Mouse (Mus musculus) heart, embryonic 13.5 days (tissue): Measurements from ENCODE around the gene Matk. TPM values are rescaled to one million over a fixed set of nuclear protein-coding genes. Genes with fewer than 3 reads are reported as not detected.

Experiments used
- ATAC-seq: fragments of 200-750 bp; cut with Nextera tagmentation; 2 replicates; pipeline ENCODE4 v1.8.0; 2017; ENCODE audit warnings: moderate TSS enrichment; ENCODE audit not compliant: insufficient number of reproducible peaks, low FRiP score, low TSS enrichment; ENCODE audit errors: extremely low read depth
- H3K27ac ChIP-seq: fragments of 300-500 bp; sonication (generic); replicated peaks from 2 replicates; pipeline ENCODE4 v1.5.1; 2015; ENCODE audit warnings: moderate library complexity, mild to moderate bottlenecking, inconsistent platforms
- H3K27me3 ChIP-seq: fragments of 300-500 bp; sonication (generic); replicated peaks from 2 replicates; pipeline ENCODE4 v1.6.1; 2015; ENCODE audit warnings: mild to moderate bottlenecking, inconsistent platforms
- H3K36me3 ChIP-seq: fragments of 300-500 bp; sonication (generic); 2 replicates; pipeline ENCODE4 v1.6.1; 2015; ENCODE audit warnings: mild to moderate bottlenecking, inconsistent platforms
- H3K4me1 ChIP-seq: fragments of 300-500 bp; sonication (generic); 2 replicates; pipeline ENCODE4 v1.6.1; 2015; ENCODE audit warnings: inconsistent platforms
- H3K4me2 ChIP-seq: fragments of 300-500 bp; sonication (generic); 2 replicates; pipeline ENCODE4 v1.6.1; 2015; ENCODE audit warnings: inconsistent platforms, mild to moderate bottlenecking, moderate library complexity
- H3K4me3 ChIP-seq: fragments of 300-500 bp; sonication (generic); 2 replicates; pipeline ENCODE4 v1.5.1; 2015; ENCODE audit warnings: moderate library complexity, mild to moderate bottlenecking, inconsistent platforms
- H3K9ac ChIP-seq: fragments of 300-500 bp; sonication (generic); 2 replicates; pipeline ENCODE4 v1.6.1; 2015; ENCODE audit warnings: inconsistent platforms, mild to moderate bottlenecking, moderate library complexity
- H3K9me3 ChIP-seq: fragments of 300-500 bp; sonication (generic); 2 replicates; pipeline ENCODE4 v1.6.1; 2016; ENCODE audit warnings: inconsistent platforms
- WGBS: fragments of 180-500 bp; shearing (Covaris S2); methylation state at CpG from one replicate; pipeline ENCODE4 v1.1.7; 2015; ENCODE audit warnings: mixed read lengths; 5-methylcytosine and 5-hydroxymethylcytosine counted together
- microRNA-seq: library from miRNA; unstranded; fragments of <30 nt; microRNA quantifications from one replicate; pipeline ENCODE4, GENCODE M21; 2016
- polyA plus RNA-seq: library from polyadenylated mRNA; unstranded; fragments of >200 nt; fragmentation: Nextera tagmentation; extraction: Ambion mirVana; gene quantifications from 2 replicates; pipeline ENCODE4 v1.2.1, GENCODE M21; 2015

Matk gene
- polyA plus RNA-seq, 1 experiment from 2014 or later = 1.6 TPM

DNA sequence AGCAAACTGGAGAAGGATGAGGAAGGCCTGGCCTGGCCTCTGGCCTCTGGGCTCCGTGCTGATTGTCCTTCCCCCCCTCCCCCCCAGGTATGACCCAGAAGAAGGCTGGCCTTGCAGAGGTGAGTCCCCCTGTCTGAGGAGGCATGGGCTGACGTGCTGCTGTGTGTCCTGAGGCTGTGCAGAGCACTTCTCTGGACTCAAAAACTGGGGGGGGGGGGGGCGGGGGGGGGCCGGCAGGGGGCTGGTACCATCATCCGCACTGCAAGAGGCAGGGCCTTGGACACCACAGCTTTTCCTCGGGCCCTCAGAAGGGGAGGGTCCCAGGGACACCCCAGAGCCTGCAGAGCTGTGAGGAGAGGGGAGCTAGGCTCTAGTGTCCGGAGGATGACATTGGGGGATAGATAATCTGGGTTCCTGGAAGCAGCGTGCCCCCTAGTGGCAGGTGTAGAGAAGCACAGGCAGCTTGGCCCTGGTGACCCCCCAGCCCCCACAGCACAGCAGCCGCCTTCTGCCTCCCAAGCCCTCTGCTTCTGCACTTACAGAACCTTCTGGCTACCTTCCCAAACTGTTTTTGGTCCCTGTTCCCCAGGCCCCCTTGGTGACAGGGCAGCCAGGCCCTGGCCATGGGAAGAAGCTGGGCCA lies 52.0 kb downstream of the Matk start:
- 28% methylated on average over 7 of the region's 9 CpGs for WGBS
- Histone ChIP-seq H3K4me3 (no peak overlapping the region), H3K36me3 (peaks cover 42% of the 10 kb centered on the region), H3K4me1 (peaks cover 55% of the 10 kb centered on the region), H3K27me3 (no peaks in the 10 kb centered on the region), H3K9me3 (no peaks in the 10 kb centered on the region), H3K9ac (no peak overlapping the region), H3K4me2 (no peak overlapping the region), H3K27ac (no peak overlapping the region)
- ATAC-seq = no peak

DNA sequence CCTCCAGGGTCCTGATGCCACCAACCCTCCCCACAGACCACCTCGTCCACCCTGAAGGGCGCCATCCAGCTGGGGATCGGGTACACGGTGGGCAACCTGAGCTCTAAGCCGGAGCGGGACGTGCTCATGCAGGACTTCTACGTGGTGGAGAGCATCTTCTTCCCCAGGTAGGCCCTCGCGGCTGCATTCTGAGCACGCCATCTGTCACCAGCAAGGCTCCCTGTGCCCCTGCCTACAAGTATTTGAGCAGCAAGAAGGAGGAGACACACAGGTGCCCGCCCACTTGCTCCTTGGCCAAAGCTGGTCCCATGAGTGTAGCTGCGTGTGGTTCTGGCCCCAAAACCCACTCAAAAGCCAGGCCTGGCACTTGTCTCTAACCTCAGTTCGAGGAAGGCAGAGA lies 52.9 kb downstream of the Matk start:
- 90% methylated on average over 14 of the region's 14 CpGs for WGBS
- H3K36me3 ChIP-seq = peaks cover 52% of the 10 kb centered on the region
- H3K27ac ChIP-seq = no peak overlapping the region
- no peaks in the 10 kb centered on the region for H3K9me3 ChIP-seq
- no peak overlapping the region for H3K9ac ChIP-seq
- H3K4me1 ChIP-seq = peaks cover 46% of the 10 kb centered on the region
- no peak for ATAC-seq
- no peak overlapping the region for H3K4me3 ChIP-seq
- H3K27me3 ChIP-seq = no peaks in the 10 kb centered on the region
- H3K4me2 ChIP-seq = no peak overlapping the region

DNA sequence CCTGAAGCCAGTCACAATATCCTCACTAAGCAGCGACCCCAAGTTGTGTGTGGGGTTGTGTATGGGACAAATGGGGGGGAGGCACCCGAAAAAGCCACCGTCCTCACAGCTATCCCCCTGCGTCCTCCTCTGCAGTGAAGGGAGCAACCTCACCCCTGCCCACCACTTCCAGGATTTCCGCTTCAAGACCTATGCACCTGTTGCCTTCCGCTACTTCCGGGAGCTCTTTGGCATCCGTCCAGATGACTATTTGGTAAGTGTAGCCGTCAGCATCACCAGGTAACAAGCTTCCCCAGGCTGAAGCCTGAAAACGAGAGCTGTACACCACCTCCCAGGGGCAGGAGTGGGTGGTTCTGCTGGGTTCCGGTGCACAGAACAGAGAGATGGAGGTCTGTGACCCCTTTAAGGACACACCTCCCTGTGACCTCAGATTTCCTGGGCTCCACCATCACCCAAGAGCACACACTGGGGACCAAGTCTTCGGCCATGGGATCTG lies 53.5 kb downstream of the Matk start:
- Histone ChIP-seq H3K27me3 (no peaks in the 10 kb centered on the region), H3K4me3 (no peak overlapping the region), H3K36me3 (peaks cover 57% of the 10 kb centered on the region), H3K27ac (no peak overlapping the region), H3K4me1 (peaks cover 40% of the 10 kb centered on the region), H3K9ac (no peak overlapping the region), H3K4me2 (no peak overlapping the region), H3K9me3 (no peaks in the 10 kb centered on the region)
- no peak for ATAC-seq
- 94% methylated on average over 12 of the region's 12 CpGs for WGBS

DNA sequence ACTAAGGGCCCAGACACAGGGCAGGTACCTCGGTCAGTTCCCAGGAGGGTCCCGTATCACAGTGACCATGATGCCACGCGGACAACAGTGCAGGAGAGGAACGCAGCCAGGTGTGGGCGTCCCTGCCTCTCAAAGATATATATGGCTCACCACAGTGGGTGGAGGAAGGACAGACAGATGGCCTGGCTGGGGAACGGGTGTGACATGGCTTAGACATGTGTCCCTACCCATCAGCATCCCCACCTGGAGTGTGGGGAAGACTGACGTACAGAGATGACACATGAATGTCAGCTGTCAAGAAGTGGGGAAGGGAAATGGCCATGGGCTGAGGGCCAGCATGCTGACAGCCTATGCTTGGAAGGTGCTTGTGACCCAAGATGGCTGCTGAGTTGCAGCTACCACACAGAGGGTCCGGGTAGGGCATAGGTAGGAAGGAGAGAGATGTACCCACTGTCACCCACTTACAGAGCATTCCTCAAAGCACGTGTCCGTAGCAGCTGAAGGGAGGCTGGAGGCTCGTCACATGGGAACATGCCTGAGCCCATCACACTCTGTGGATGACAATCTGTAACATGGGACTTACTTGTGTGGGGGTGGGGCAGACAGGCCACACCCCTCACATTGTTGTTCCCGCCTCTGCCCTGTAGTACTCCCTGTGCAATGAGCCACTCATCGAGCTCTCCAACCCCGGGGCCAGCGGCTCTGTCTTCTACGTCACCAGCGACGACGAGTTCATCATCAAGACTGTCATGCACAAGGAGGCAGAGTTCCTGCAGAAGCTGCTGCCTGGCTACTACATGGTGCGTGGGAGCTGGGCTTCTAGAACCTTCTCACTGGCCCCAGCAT lies 54.3 kb downstream of the Matk start:
- peaks cover 66% of the 10 kb centered on the region for H3K36me3 ChIP-seq

DNA sequence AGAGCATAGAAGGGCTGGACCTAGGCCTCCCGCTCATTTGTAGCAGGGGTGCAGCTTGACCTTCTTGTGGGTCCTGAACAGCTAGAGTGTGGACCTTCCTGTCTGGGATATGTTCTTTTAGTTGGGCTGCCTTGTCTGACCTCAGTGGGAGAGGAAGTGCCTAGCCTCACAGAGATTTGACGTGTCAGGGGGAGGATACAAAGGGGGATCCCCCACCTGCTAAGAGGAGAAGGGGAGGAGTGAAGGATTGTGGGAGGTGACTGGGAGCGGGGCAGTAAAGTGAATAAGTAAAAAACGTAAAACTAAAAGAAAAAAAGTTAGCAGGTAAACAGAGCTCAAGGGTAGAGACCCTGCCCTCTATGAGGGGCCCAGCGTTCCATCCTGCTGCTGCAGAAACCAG lies 56.8 kb downstream of the Matk start:
- 89% methylated on average over 5 of the region's 5 CpGs for WGBS
- H3K27me3 ChIP-seq = no peaks in the 10 kb centered on the region
- no peaks in the 10 kb centered on the region for H3K9me3 ChIP-seq
- no peak for ATAC-seq
- H3K9ac ChIP-seq = no peak overlapping the region
- no peak overlapping the region for H3K4me3 ChIP-seq
- H3K36me3 ChIP-seq = peaks cover 91% of the 10 kb centered on the region
- H3K27ac ChIP-seq = no peak overlapping the region
- no peak overlapping the region for H3K4me2 ChIP-seq
- H3K4me1 ChIP-seq = peaks cover 6% of the 10 kb centered on the region

More for the DNA sequence above, 54.3 kb downstream of the Matk start:
- 90% methylated on average over 21 of the region's 21 CpGs for WGBS
- Histone ChIP-seq H3K27me3 (no peaks in the 10 kb centered on the region), H3K4me1 (peaks cover 32% of the 10 kb centered on the region), H3K4me2 (no peak overlapping the region), H3K4me3 (no peak overlapping the region), H3K9ac (no peak overlapping the region), H3K9me3 (no peaks in the 10 kb centered on the region), H3K27ac (no peak overlapping the region)
- no peak for ATAC-seq

Small RNAs within 50 kb of the gene (microRNA-seq; reads per million reads assigned to microRNA genes)
- gene Mir3057 = 13.7 reads per million, percentile 30 among the genes with 10 or more reads in this experiment

Other genes with a start within 250 kb of the Matk start
- 1.4 TPM in 2 replicates for gene Gng7, start 238.0 kb upstream of the Matk start, polyA plus RNA-seq
- 0.06 and 0.07 TPM in 2 replicates for gene Diras1, start 227.3 kb upstream of the Matk start, polyA plus RNA-seq
- 8.0 and 8.2 TPM in 2 replicates for gene Slc39a3, start 215.5 kb upstream of the Matk start, polyA plus RNA-seq
- 152 and 162 TPM in 2 replicates for gene Sgta, start 192.8 kb upstream of the Matk start, polyA plus RNA-seq
- gene Thop1, start 182.9 kb upstream of the Matk start, polyA plus RNA-seq = 29.1 and 33.8 TPM in 2 replicates
- 0.83 and 1.1 TPM in 2 replicates for gene Creb3l3, start 154.1 kb upstream of the Matk start, polyA plus RNA-seq
- 150 TPM in 2 replicates for gene Map2k2, start 147.0 kb upstream of the Matk start, polyA plus RNA-seq
- gene Zbtb7a, start 117.7 kb upstream of the Matk start, polyA plus RNA-seq = 19.5 and 20.1 TPM in 2 replicates
- gene Pias4, start 85.0 kb upstream of the Matk start, polyA plus RNA-seq = 35.7 and 40.3 TPM in 2 replicates
- 393 and 411 TPM in 2 replicates for gene Eef2, start 76.3 kb upstream of the Matk start, polyA plus RNA-seq
- 41.5 and 42.4 TPM in 2 replicates for gene Dapk3, start 69.9 kb upstream of the Matk start, polyA plus RNA-seq
- 0.27 TPM in 1 of 2 replicates, not detected in the other for gene 4930442H23Rik, start 69.1 kb upstream of the Matk start, polyA plus RNA-seq
- gene Nmrk2, start 50.9 kb upstream of the Matk start, polyA plus RNA-seq = 5.2 and 6.1 TPM in 2 replicates
- 0.43 and 0.53 TPM in 2 replicates for gene Atcay, start 22.1 kb upstream of the Matk start, polyA plus RNA-seq
- 4.1 and 6.5 TPM in 2 replicates for gene Zfr2, start 19.8 kb upstream of the Matk start, polyA plus RNA-seq
- gene Mrpl54, start 14.0 kb downstream of the Matk start, polyA plus RNA-seq = 244 and 260 TPM in 2 replicates
- gene Apba3, start 14.0 kb downstream of the Matk start, polyA plus RNA-seq = 45.4 and 51.4 TPM in 2 replicates
- 2.2 and 2.4 TPM in 2 replicates for gene Tjp3, start 38.6 kb downstream of the Matk start, polyA plus RNA-seq
- 31.0 and 32.0 TPM in 2 replicates for gene Pip5k1c, start 40.0 kb downstream of the Matk start, polyA plus RNA-seq
- 25.6 and 28.2 TPM in 2 replicates for gene Cactin, start 68.2 kb downstream of the Matk start, polyA plus RNA-seq
- gene Tbxa2r, start 75.8 kb downstream of the Matk start, polyA plus RNA-seq = 13.6 and 14.7 TPM in 2 replicates
- 0.06 TPM in 1 of 2 replicates, not detected in the other for gene Gipc3, start 90.3 kb downstream of the Matk start, polyA plus RNA-seq
- gene Hmg20b, start 97.5 kb downstream of the Matk start, polyA plus RNA-seq = 81.9 and 90.9 TPM in 2 replicates
- 10.7 and 11.1 TPM in 2 replicates for gene Mfsd12, start 104.6 kb downstream of the Matk start, polyA plus RNA-seq
- gene 4930404N11Rik, start 112.9 kb downstream of the Matk start, polyA plus RNA-seq = 0.98 and 1.1 TPM in 2 replicates
- 72.2 and 78.1 TPM in 2 replicates for gene Fzr1, start 125.6 kb downstream of the Matk start, polyA plus RNA-seq
- 69.7 and 73.6 TPM in 2 replicates for gene Dohh, start 131.5 kb downstream of the Matk start, polyA plus RNA-seq
- 2.1 and 2.3 TPM in 2 replicates for gene Gm48551, start 131.5 kb downstream of the Matk start, polyA plus RNA-seq
- 0.82 and 1.1 TPM in 2 replicates for gene Gm48552, start 136.1 kb downstream of the Matk start, polyA plus RNA-seq
- 2.7 and 3.1 TPM in 2 replicates for gene Smim24, start 140.1 kb downstream of the Matk start, polyA plus RNA-seq
- gene Nfic, start 202.7 kb downstream of the Matk start, polyA plus RNA-seq = 56.6 and 57.4 TPM in 2 replicates
- gene Celf5, start 229.8 kb downstream of the Matk start, polyA plus RNA-seq = 0.15 and 0.16 TPM in 2 replicates
- gene Ncln, start 243.5 kb downstream of the Matk start, polyA plus RNA-seq = 51.7 and 53.8 TPM in 2 replicates
- 0.53 and 0.62 TPM in 2 replicates for gene S1pr4, start 247.2 kb downstream of the Matk start, polyA plus RNA-seq